Mouse (Mus musculus): ENCODE measurements around the gene Tbc1d32. TPM values are rescaled to one million over a fixed set of nuclear protein-coding genes. Genes with fewer than 3 reads are reported as not detected.

The Tbc1d32 gene
- polyA plus RNA-seq (2017; shearing (Covaris generic)), result 1 to 10 TPM; 1.4 to 2.7 TPM

DNA sequence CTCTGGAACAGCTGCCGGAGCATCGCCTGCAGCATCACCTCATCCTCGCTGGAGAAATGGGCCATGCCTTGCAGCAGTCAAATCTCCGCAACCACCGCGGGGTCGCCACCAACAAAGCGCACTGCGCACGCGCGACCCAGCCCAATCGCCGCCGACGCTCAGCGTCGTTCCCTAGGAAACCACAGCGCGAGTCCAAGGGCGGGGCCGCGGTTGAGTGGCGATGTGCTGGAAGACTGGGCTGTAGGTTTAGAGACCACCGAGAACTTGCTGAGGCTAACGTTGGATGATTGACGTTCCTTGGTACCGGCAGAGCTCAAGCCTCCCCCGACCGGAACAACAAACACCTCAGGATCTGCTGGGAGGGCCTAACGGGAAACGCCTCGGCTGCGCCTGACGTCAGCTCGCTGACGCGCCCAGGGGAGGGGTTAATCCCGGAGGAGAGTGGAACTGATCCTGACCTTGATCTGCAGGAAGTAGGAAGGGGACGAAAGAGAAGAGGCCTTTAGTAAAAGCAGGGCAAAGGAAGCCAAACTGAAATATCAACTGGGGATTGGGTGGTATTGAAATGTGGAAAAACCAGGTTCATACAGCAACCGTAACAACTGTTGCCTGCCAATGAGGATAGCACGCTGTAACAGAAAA is at the start of gene Tbc1d32:
TSS of gene Tbc1d32 (minus strand) at position 122 of the 642 bp plus-strand sequence.

DNA sequence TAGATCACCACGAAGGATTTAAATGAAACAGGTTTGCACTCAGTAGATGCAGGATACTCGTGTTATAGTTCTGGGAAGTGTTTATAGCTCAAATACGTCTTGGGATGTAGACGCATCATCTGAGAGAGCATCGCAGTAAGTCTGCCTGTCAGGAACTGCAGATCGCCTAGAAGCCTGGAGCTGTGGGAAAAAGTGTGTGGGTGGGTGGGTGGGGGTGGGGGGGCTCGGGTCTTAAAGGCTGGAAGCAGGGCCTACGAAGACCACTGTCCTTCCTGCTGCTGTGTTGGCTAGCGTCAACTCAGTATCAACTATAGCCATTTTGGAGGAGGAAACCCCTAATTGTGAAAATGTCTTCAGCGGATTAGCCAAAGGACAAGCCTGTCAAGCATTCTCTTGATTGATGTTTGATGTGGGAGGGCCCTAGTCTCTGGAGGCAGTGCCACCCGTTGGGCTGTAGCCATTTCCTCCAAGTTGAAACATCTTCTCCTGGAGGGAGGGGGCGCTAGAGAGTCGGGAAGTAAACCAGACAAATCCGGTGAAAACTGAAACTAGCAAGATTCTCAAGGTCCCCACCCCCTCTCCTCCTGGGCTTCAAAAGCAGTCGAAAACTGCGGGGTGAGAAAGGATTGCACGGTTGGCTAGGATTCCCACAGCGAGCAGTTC is 122.0 kb downstream of the Tbc1d32 start, which contains the start of gene Msl3l2:
TSS of gene Msl3l2 (plus strand) at position 585 of the 663 bp plus-strand sequence.

Other genes starting within 250 kb of the Tbc1d32 start
- 10 to 100 TPM in 1 of 2 experiments, 1 to 10 TPM in 1; 8.7 to 16.7 TPM for gene Msl3l2, start 121.8 kb downstream of the Tbc1d32 start, polyA plus RNA-seq (2017; shearing (Covaris generic))
- gene Gja1, start 148.6 kb upstream of the Tbc1d32 start, polyA plus RNA-seq (2017; shearing (Covaris generic)), result 1 to 10 TPM in 1 of 2 experiments, under 1 TPM in 1; 0.65 to 5.2 TPM